Mouse (Mus musculus) brain, embryonic 14.5 days (tissue): ENCODE measurements around the gene Ifnar1. TPM values are rescaled to one million over a fixed set of nuclear protein-coding genes. Genes with fewer than 3 reads are reported as not detected.
A peak's percentile ranks its signal among the peaks of the same experiment; 100 is the strongest.
"Not testable (repeated sequence)": the region's sequence is repeated elsewhere in the genome, so short reads cannot be mapped to it uniquely, and the experiment has no call there.

Source experiments
- DNase-seq: peaks from one replicate; pipeline ENCODE4 v3.0.0-alpha.2; 2011; ENCODE audit warnings: low read depth
- CTCF ChIP-seq: fragments of 200-500 bp; IDR thresholded peaks from 2 replicates; pipeline ENCODE4 v1.5.1; 2012; ENCODE audit warnings: inconsistent platforms, mild to moderate bottlenecking, moderate library complexity, borderline replicate concordance; ENCODE audit not compliant: insufficient read depth, insufficient read length; ENCODE audit errors: extremely low read depth
- POLR2A ChIP-seq: fragments of 200-500 bp; IDR thresholded peaks from 2 replicates; pipeline ENCODE4 v1.6.1; 2012; ENCODE audit warnings: mild to moderate bottlenecking, inconsistent platforms, borderline replicate concordance; ENCODE audit not compliant: poor library complexity, insufficient read depth, insufficient read length, severe bottlenecking; ENCODE audit errors: extremely low read depth
- polyA plus RNA-seq: library from polyadenylated mRNA; depleted of rRNA; stranded (reverse); fragments of >200 nt; gene quantifications from 2 replicates; pipeline ENCODE4 v1.2.3, GENCODE M21; 2012; rRNA removed

The Ifnar1 gene
- polyA plus RNA-seq, result 43.7 and 54.3 TPM in 2 replicates

- peak; percentile 73 for TF ChIP-seq POLR2A
- TF ChIP-seq CTCF, result no peak
- peak; percentile 100 for DNase-seq
These were observed at the start of gene Ifnar1 for GRCm38 (mm10) chr16:91484808-91485700. Gene Ifnar1 (plus strand): TSS chr16:91485238.

GRCm38 (mm10) chr16:91438081-91438480 is 47.0 kb upstream of the Ifnar1 start:
- TF ChIP-seq CTCF (no peak), POLR2A (no peak)
- no peak for DNase-seq

DNA sequence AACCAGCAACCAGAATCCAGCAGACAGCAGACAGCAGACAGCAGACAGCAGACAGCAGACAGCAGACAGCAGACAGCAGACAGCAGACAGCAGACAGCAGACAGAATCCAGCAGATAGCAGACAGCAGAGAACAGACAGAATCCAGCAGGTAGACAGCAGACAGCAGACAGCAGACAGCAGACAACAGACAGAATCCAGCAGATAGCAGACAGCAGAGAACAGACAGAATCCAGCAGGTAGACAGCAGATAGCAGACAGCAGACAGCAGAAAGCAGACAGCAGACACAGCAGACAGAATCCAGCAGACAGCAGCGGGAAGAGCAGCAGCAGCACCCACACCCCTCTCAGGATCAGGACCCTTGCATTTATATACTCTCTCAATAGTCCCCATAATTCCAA is 46.4 kb upstream of the Ifnar1 start:
- not testable (repeated sequence) for DNase-seq

DNA sequence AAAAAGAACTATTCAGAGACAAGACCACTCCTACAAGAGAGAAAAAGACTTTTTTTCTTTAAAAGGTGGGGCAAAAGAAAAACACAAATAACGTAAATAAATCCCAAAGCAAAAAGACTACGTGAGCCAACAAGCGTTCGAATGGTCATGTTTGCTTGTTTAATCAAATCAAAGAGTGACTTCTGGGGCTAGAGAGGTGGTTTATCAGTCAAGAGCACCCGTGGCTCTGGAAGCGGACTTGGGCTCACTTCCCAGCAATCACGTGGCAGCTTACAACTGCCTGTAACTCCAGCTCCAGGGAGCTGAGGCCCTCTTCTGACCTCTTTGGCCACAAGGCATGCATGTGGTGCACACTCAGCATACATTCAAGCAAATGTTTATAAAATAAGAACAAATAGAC is 43.7 kb upstream of the Ifnar1 start:
- DNase-seq, result peak; percentile 36
- TF ChIP-seq CTCF (no peak), POLR2A (no peak)

GRCm38 (mm10) chr16:91441811-91442240 is 43.2 kb upstream of the Ifnar1 start:
- TF ChIP-seq CTCF (no peak), POLR2A (no peak)
- DNase-seq, result no peak

GRCm38 (mm10) chr16:91442446-91442845 is 42.6 kb upstream of the Ifnar1 start:
- DNase-seq, result no peak
- no peak for TF ChIP-seq CTCF
- TF ChIP-seq POLR2A, result no peak

DNA sequence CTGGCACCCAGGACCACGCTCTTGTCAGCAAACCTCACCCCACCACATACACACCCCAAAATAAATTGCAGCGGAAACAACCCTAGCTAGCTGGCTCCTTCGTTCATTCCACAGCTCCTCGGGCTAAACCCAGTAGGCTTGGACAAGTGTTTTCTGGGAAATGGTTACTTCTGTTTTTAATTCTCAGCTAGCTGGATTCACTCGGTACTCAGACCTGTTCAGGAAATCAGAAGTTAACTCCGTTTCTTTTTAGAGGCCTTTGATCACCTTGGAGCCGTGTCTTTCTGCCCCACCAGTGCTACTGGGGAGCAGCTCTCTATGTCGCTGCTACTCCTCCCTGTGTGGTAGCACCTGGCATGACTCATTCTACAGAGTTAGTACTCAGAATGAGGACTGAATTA is 41.8 kb upstream of the Ifnar1 start:
- TF ChIP-seq POLR2A (no peak), CTCF (no peak)
- no peak for DNase-seq

DNA sequence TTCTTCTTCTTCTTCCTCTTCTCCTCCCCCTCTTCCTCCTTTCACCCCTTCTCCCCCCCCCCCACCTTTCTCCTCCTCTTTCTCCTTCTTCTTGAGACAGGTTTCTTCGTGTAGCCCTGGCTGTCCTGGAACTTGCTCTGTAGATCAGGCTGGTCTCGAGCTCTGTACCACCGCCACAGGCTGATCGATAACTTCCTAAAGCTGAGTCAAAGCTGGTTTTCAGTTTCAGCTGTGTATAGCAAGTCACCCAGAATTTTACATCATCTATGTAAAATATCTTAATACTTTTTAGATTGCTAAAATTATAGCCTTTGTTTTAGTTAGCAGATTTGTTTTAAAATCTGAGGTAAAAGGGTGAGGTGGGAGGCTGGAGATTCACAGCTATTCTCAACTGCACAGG is 40.2 kb upstream of the Ifnar1 start:
- TF ChIP-seq POLR2A (no peak), CTCF (no peak)
- DNase-seq, result no peak

- DNase-seq, result no peak
- TF ChIP-seq CTCF (no peak), POLR2A (no peak)
These were observed 39.5 kb upstream of the Ifnar1 start for GRCm38 (mm10) chr16:91445566-91445965.

- TF ChIP-seq CTCF, result no peak
- TF ChIP-seq POLR2A, result no peak
- DNase-seq, result no peak
These were observed 38.1 kb upstream of the Ifnar1 start for GRCm38 (mm10) chr16:91446778-91447511.

DNA sequence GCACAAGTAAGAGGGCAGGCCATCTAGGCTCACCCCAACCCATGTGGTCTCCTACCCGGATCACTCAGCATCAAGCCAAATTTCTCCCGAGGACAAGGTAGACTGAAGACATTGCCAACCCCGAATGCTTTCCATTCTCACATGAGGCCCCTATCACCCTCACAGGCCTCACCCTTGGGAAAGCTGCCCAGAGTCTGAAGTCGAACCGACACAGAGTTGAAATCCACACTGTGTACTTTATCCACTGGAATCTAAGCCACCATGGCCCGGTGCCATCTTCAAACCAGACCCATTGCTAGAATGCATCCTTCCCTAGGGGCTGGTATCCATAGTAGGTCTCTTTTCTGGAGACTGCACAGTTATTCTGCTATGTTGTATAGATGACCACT is 37.5 kb upstream of the Ifnar1 start:
- no peak for TF ChIP-seq CTCF
- no peak for TF ChIP-seq POLR2A
- DNase-seq, result no peak

DNA sequence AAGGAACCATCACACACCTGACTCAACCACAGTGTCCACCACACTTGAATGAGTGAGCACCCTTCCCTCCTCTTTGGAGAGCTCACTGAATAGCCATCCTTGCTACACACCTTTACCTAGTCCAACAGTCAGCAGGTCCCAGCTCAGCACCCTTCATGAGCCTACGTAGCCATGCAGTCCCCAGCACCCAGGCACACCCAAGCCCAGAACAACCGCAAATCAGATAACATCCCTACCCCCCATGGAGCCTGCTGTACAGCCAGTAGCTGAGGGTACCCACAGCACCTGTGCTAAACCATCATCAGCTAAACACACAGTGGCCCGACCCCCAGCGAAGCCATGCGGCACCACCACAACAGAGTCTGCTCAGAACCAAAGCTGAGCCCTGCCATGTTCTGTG is 37.0 kb upstream of the Ifnar1 start:
- TF ChIP-seq POLR2A (no peak), CTCF (no peak)
- DNase-seq, result no peak

DNA sequence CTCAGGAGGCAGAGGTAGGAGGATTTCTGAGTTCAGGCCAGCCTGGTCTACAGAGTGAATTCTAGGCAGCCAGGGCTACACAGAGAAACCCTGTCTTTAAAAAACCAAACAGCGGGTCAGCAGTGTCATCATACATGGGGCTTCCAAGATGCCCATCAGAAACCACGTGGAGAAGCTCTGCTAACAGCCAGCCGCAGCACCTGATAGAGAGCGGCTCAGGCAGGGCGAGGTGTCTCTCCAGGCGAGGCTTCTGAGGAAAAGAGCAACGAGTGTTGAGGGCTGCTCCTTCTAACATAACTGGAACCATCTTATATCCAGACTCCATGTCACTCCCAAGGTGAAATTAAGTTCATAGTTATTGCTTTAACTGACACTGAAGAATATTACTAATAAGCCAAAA is 36.1 kb upstream of the Ifnar1 start:
- no peak for TF ChIP-seq POLR2A
- TF ChIP-seq CTCF, result no peak
- DNase-seq, result no peak

DNA sequence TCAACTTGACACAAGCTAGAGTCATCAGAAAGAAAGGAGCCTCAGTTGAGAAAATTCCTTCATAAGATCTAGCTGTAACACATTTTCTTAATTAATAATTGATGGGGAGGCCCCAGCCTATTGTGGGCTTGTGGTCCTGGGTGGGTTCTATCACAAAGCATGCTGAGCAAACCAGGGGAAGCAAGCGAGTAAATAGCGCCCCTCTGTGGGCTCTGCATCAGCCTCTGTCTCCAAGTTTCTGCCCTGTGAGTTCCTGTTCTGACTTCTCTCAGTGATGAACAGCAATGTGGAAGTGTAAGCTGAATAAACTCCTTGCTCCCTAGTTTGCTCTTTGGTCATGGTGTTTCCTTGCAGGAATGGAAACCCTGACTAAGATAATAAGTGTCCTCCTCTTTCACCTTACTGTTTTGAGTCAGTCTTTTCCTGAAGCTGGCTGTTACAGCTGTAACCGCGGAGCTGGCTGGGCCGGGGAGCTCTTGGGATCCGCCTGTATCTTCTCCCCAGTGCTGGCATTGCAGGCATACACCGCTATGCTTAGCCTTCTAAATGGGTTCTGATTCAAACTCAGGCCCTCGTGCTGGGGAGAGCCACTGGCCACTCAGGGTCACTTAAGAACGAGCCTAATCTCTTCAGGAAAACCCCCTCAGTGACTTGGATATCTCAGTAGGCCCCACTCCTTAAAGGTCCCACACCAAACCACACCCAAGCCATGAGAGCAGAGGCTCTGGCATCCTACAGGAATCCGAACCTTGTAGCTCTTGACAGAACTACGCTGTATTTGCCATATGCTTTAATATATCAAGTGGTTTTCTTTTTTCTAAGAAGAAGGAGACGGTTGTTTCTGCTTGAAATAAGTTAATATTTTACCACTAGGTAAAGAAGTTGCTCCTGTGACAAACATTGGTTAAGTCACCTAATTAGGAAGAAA is 34.6 kb upstream of the Ifnar1 start:
- no peak for DNase-seq
- TF ChIP-seq CTCF, result no peak
- no peak for TF ChIP-seq POLR2A
